Mouse (Mus musculus) monocyte, adult 2 months (primary cell): ENCODE results near the gene Cd40lg.

ENCODE experiments used
- DNase-seq, 2 experiments: peaks; one replicate each; pipeline ENCODE4 v3.0.0; 2022; ENCODE audit warnings: low spot score in 2 of 2, low read depth in 1 of 2

Cd40lg gene

GRCm38 (mm10) chrX:57211876-57212275 is at the start of gene Cd40lg:
Gene Cd40lg (plus strand): TSS chrX:57212143.
- no peak for DNase-seq

- DNase-seq, result no peak
Observed at GRCm38 (mm10) chrX:57166549-57166948, 45.4 kb upstream of the Cd40lg start.

- DNase-seq, result no peak
Observed at GRCm38 (mm10) chrX:57171269-57171668, 40.7 kb upstream of the Cd40lg start.

GRCm38 (mm10) chrX:57177225-57177779 is 34.6 kb upstream of the Cd40lg start:
- DNase-seq, result no peak

- no peak for DNase-seq
Observed at GRCm38 (mm10) chrX:57182470-57182869, 29.5 kb upstream of the Cd40lg start.

GRCm38 (mm10) chrX:57183359-57183758 is 28.6 kb upstream of the Cd40lg start:
- DNase-seq, result no peak

- DNase-seq, result no peak
Observed at GRCm38 (mm10) chrX:57187301-57187700, 24.6 kb upstream of the Cd40lg start.

- no peak for DNase-seq
Observed at GRCm38 (mm10) chrX:57189335-57189734, 22.6 kb upstream of the Cd40lg start.

- peak in 1 of 2 experiments; percentile 0 for DNase-seq
Observed at GRCm38 (mm10) chrX:57196319-57196718, 15.6 kb upstream of the Cd40lg start.

- no peak for DNase-seq
Observed at GRCm38 (mm10) chrX:57198036-57198435, 13.9 kb upstream of the Cd40lg start.

GRCm38 (mm10) chrX:57200397-57200796 is 11.5 kb upstream of the Cd40lg start:
- no peak for DNase-seq

- DNase-seq, result no peak
Observed at GRCm38 (mm10) chrX:57210591-57210990, 1.4 kb upstream of the Cd40lg start.

- no peak for DNase-seq
Observed at GRCm38 (mm10) chrX:57212862-57213261, 919 bp downstream of the Cd40lg start.

- no peak for DNase-seq
Observed at GRCm38 (mm10) chrX:57215495-57215894, 3.6 kb downstream of the Cd40lg start.

GRCm38 (mm10) chrX:57216271-57216670 is 4.3 kb downstream of the Cd40lg start:
- DNase-seq, result no peak

- DNase-seq, result no peak
Observed at GRCm38 (mm10) chrX:57219563-57219962, 7.6 kb downstream of the Cd40lg start.

GRCm38 (mm10) chrX:57221881-57222280 is 9.9 kb downstream of the Cd40lg start:
- DNase-seq, result no peak

- DNase-seq, result no peak
Observed at GRCm38 (mm10) chrX:57223301-57223700, 11.4 kb downstream of the Cd40lg start.

- DNase-seq, result no peak
Observed at GRCm38 (mm10) chrX:57228178-57228577, 16.2 kb downstream of the Cd40lg start.

GRCm38 (mm10) chrX:57233596-57233995 is 21.7 kb downstream of the Cd40lg start:
- DNase-seq, result no peak

GRCm38 (mm10) chrX:57235982-57236381 is 24.0 kb downstream of the Cd40lg start:
- no peak for DNase-seq

- no peak for DNase-seq
Observed at GRCm38 (mm10) chrX:57238572-57238971, 26.6 kb downstream of the Cd40lg start.

GRCm38 (mm10) chrX:57253329-57254055 is 41.5 kb downstream of the Cd40lg start:
- DNase-seq, result no peak
